Mouse (Mus musculus): ENCODE results near the gene Cox5a. TPM values are rescaled to one million over a fixed set of nuclear protein-coding genes. Genes with fewer than 3 reads are reported as not detected.

Gene Cox5a
- polyA plus RNA-seq, 1 experiment: 757 TPM

- H3K27me3 ChIP-seq (replicated peaks; ENCODE audit: control insufficient read depth, insufficient read depth, low read length): no peaks in the 10 kb centered on the region
- 82% methylated on average over 11 of the region's 11 CpGs for WGBS
- TF ChIP-seq POLR2A (IDR thresholded peaks at IDR 0.05; ENCODE audit: low read depth, low read length) (no peak), CTCF (conservative IDR thresholded peaks at IDR 0.05; ENCODE audit: insufficient read depth, insufficient read length, low read depth, low read length) (no peak)
- H3K4me3 ChIP-seq (ENCODE audit: insufficient read depth, low read depth, low read length): no peak overlapping the region
- DNase-seq: no peak
- H3K36me3 ChIP-seq (ENCODE audit: control insufficient read depth, insufficient read depth, low read length): no peaks in the 10 kb centered on the region
- no peak overlapping the region for H3K27ac ChIP-seq (ENCODE audit: insufficient read depth, low read depth, low read length)
- peaks cover 8% of the 10 kb centered on the region; the same call in 1 of the 2 replicates for H3K4me1 ChIP-seq (ENCODE audit: control insufficient read depth, insufficient read depth, low read length)
Observed at GRCm38 (mm10) chr9:57553119-57553518, 32.0 kb downstream of the Cox5a start.

- TF ChIP-seq POLR2A (IDR thresholded peaks at IDR 0.05; ENCODE audit: low read depth, low read length): no peak
- TF ChIP-seq CTCF (conservative IDR thresholded peaks at IDR 0.05; ENCODE audit: insufficient read depth, insufficient read length, low read depth, low read length): no peak
- DNase-seq: no peak
- Histone ChIP-seq H3K36me3 (ENCODE audit: control insufficient read depth, insufficient read depth, low read length) (no peaks in the 10 kb centered on the region), H3K27me3 (replicated peaks; ENCODE audit: control insufficient read depth, insufficient read depth, low read length) (no peaks in the 10 kb centered on the region), H3K27ac (ENCODE audit: insufficient read depth, low read depth, low read length) (no peak overlapping the region), H3K4me3 (ENCODE audit: insufficient read depth, low read depth, low read length) (no peak overlapping the region), H3K4me1 (ENCODE audit: control insufficient read depth, insufficient read depth, low read length) (peaks cover 8% of the 10 kb centered on the region; the same call in 1 of the 2 replicates)
- 69% methylated on average over 3 of the region's 3 CpGs for WGBS
Observed at GRCm38 (mm10) chr9:57554753-57555152, 33.7 kb downstream of the Cox5a start.

- peaks cover 5% of the 10 kb centered on the region; the same call in 1 of the 2 replicates for H3K4me1 ChIP-seq (ENCODE audit: control insufficient read depth, insufficient read depth, low read length)
- TF ChIP-seq CTCF (conservative IDR thresholded peaks at IDR 0.05; ENCODE audit: insufficient read depth, insufficient read length, low read depth, low read length): no peak
- TF ChIP-seq POLR2A (IDR thresholded peaks at IDR 0.05; ENCODE audit: low read depth, low read length): no peak
- WGBS: 74% methylated on average over 3 of the region's 3 CpGs
- no peak for DNase-seq
- H3K36me3 ChIP-seq (ENCODE audit: control insufficient read depth, insufficient read depth, low read length): no peaks in the 10 kb centered on the region
- H3K27ac ChIP-seq (ENCODE audit: insufficient read depth, low read depth, low read length): no peak overlapping the region
- no peak overlapping the region for H3K4me3 ChIP-seq (ENCODE audit: insufficient read depth, low read depth, low read length)
- H3K27me3 ChIP-seq (replicated peaks; ENCODE audit: control insufficient read depth, insufficient read depth, low read length): no peaks in the 10 kb centered on the region
Observed at GRCm38 (mm10) chr9:57557215-57557614, 36.1 kb downstream of the Cox5a start.

DNA sequence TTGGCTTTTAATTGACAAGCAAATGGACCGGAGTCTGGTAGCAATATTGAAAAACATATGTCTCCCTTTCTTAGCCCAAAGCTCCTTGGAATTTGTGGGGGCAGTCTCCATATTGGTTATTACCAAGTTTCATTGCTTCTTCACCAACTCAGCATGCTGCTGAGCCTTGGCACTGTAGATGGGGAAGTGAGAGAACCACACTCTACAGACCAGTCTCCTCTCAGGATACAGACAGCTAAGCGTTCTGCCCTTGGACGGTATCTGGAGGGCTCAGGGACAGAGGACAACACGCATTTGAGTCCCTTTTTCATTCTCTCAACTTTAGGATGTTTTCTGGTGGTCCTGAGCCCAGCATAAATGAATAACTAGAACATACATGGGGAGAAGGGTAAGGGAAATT is 37.6 kb downstream of the Cox5a start:
- DNase-seq: no peak
- Histone ChIP-seq H3K4me1 (ENCODE audit: control insufficient read depth, insufficient read depth, low read length) (peaks cover 15% of the 10 kb centered on the region), H3K27me3 (replicated peaks; ENCODE audit: control insufficient read depth, insufficient read depth, low read length) (no peaks in the 10 kb centered on the region), H3K36me3 (ENCODE audit: control insufficient read depth, insufficient read depth, low read length) (no peaks in the 10 kb centered on the region), H3K27ac (ENCODE audit: insufficient read depth, low read depth, low read length) (no peak overlapping the region), H3K4me3 (ENCODE audit: insufficient read depth, low read depth, low read length) (no peak overlapping the region)
- WGBS: 92% methylated on average over 4 of the region's 4 CpGs
- TF ChIP-seq CTCF (conservative IDR thresholded peaks at IDR 0.05; ENCODE audit: insufficient read depth, insufficient read length, low read depth, low read length): no peak
- TF ChIP-seq POLR2A (IDR thresholded peaks at IDR 0.05; ENCODE audit: low read depth, low read length): no peak

GRCm38 (mm10) chr9:57559568-57559967 is 38.5 kb downstream of the Cox5a start:
- 75% methylated on average over 2 of the region's 2 CpGs for WGBS
- TF ChIP-seq POLR2A (IDR thresholded peaks at IDR 0.05; ENCODE audit: low read depth, low read length) (no peak), CTCF (conservative IDR thresholded peaks at IDR 0.05; ENCODE audit: insufficient read depth, insufficient read length, low read depth, low read length) (no peak)
- Histone ChIP-seq H3K36me3 (ENCODE audit: control insufficient read depth, insufficient read depth, low read length) (no peaks in the 10 kb centered on the region), H3K27ac (ENCODE audit: insufficient read depth, low read depth, low read length) (no peak overlapping the region), H3K4me3 (ENCODE audit: insufficient read depth, low read depth, low read length) (no peak overlapping the region), H3K4me1 (ENCODE audit: control insufficient read depth, insufficient read depth, low read length) (peaks cover 22% of the 10 kb centered on the region), H3K27me3 (replicated peaks; ENCODE audit: control insufficient read depth, insufficient read depth, low read length) (no peaks in the 10 kb centered on the region)
- no peak for DNase-seq

- Histone ChIP-seq H3K4me3 (ENCODE audit: insufficient read depth, low read depth, low read length) (no peak overlapping the region), H3K27me3 (replicated peaks; ENCODE audit: control insufficient read depth, insufficient read depth, low read length) (no peaks in the 10 kb centered on the region), H3K36me3 (ENCODE audit: control insufficient read depth, insufficient read depth, low read length) (no peaks in the 10 kb centered on the region), H3K27ac (ENCODE audit: insufficient read depth, low read depth, low read length) (no peak overlapping the region), H3K4me1 (ENCODE audit: control insufficient read depth, insufficient read depth, low read length) (peaks cover 27% of the 10 kb centered on the region)
- TF ChIP-seq CTCF (conservative IDR thresholded peaks at IDR 0.05; ENCODE audit: insufficient read depth, insufficient read length, low read depth, low read length): no peak
- no peak for TF ChIP-seq POLR2A (IDR thresholded peaks at IDR 0.05; ENCODE audit: low read depth, low read length)
- WGBS: 26% methylated on average over 7 of the region's 7 CpGs
- no peak for DNase-seq
Observed at GRCm38 (mm10) chr9:57560263-57560662, 39.2 kb downstream of the Cox5a start.

DNA sequence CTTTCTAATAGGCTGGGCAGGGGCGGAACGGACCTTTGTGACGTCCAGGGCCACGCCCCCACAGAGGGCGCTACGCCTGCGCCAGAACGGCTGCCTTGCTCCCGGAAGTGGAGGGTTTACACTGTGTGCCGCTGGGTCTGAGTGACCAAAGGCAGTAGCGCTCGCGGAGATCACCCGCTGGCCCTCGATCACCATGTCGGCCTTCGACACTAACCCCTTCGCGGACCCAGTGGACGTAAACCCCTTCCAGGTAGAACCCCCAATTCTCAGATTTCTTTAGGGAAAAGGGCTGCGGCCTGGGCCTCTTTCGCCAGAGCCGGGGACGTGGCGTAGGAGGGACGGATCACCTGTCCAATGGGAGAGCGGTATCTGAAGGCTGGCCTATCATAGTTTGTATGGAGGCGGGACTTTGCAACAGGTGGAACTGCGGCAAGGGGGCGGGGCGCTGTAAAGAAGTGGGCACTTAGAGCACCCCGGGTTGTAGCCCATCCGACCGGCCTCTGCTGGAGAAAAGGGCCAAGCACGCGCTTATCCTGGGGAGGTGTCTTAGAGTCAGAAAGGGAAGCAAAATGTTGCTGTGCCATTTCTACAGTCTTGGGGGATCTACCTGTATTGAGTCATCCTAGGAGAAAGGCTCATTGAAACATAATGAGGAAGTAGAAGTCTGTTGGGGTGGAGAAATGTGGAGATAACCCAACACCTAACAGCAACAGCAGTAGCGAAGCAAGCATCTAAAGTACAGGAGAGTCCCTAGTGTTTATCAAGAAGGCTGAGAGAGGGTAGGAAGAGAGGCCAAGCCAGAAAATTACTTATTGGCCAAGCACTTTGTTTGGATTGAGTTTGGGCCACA is 40.0 kb downstream of the Cox5a start, which contains the start of gene Scamp2:
Gene Scamp2, plus strand, starts transcription at position 83 of the 850 bp plus-strand sequence.
- Histone ChIP-seq H3K4me3 (ENCODE audit: insufficient read depth, low read depth, low read length) (peak within 1 kb of the TSS; percentile 77), H3K27me3 (replicated peaks; ENCODE audit: control insufficient read depth, insufficient read depth, low read length) (no peaks in the 10 kb centered on the region), H3K36me3 (ENCODE audit: control insufficient read depth, insufficient read depth, low read length) (no peaks in the 10 kb centered on the region), H3K4me1 (ENCODE audit: control insufficient read depth, insufficient read depth, low read length) (peaks cover 34% of the 10 kb centered on the region), H3K27ac (ENCODE audit: insufficient read depth, low read depth, low read length) (peak within 1 kb of the TSS; percentile 89)
- under 1% methylated on average over 37 of the region's 37 CpGs for WGBS
- peak; percentile 97 for DNase-seq
- TF ChIP-seq CTCF (conservative IDR thresholded peaks at IDR 0.05; ENCODE audit: insufficient read depth, insufficient read length, low read depth, low read length) (0 out of 2 replicates have a peak, but pooled peaks have one; percentile 12), POLR2A (IDR thresholded peaks at IDR 0.05; ENCODE audit: low read depth, low read length) (peak; percentile 75)

Data from kidney, adult 2 months (tissue).